Mouse (Mus musculus) brain, embryonic 14.5 days (tissue): ENCODE results near the gene Hist1h2ab.
"Not testable (repeated sequence)": the region's sequence is repeated elsewhere in the genome, so short reads cannot be mapped to it uniquely, and the experiment has no call there.

Source experiments
- CTCF ChIP-seq: fragments of 200-500 bp; IDR thresholded peaks from 2 replicates; pipeline ENCODE4 v1.5.1; 2012; ENCODE audit warnings: inconsistent platforms, mild to moderate bottlenecking, moderate library complexity, borderline replicate concordance; ENCODE audit not compliant: insufficient read depth, insufficient read length; ENCODE audit errors: extremely low read depth
- POLR2A ChIP-seq: fragments of 200-500 bp; IDR thresholded peaks from 2 replicates; pipeline ENCODE4 v1.6.1; 2012; ENCODE audit warnings: mild to moderate bottlenecking, inconsistent platforms, borderline replicate concordance; ENCODE audit not compliant: poor library complexity, insufficient read depth, insufficient read length, severe bottlenecking; ENCODE audit errors: extremely low read depth

DNA sequence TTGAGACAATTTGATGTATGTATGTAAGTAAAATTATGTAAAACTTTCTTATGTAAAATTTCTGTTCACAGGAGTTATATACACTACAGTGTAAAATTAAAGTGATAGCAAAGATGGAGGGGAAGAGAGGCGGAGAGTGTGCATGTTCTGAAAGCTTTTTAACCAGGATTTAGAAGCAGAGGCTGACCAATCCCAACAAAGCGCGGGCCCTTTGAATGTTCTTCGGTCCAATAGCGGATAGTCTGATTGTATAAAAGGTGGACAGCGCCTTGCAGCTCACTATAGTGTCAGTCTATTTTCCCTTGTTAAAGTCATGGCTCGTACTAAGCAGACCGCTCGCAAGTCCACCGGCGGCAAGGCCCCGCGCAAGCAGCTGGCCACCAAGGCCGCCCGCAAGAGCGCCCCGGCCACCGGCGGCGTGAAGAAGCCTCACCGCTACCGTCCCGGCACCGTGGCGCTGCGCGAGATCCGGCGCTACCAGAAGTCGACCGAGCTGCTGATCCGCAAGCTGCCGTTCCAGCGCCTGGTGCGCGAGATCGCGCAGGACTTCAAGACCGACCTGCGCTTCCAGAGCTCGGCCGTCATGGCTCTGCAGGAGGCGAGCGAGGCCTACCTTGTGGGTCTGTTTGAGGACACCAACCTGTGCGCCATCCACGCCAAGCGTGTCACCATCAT, 1.3 kb downstream of the Hist1h2ab start, which contains the start of gene Hist1h3b:
- TF ChIP-seq POLR2A: 0 out of 2 replicates have a peak, but pooled peaks have one; percentile 17
- not testable (repeated sequence) for TF ChIP-seq CTCF
